Mouse (Mus musculus): Measurements from ENCODE around the gene Pax7. TPM values are rescaled to one million over a fixed set of nuclear protein-coding genes. Genes with fewer than 3 reads are reported as not detected.
A peak's percentile ranks its signal among the peaks of the same experiment; 100 is the strongest.

Gene Pax7
- polyA plus RNA-seq, 1 experiment from 2014 or later = 2.3 TPM

- H3K9ac ChIP-seq = peak overlapping the region; percentile 63
- H3K9me3 ChIP-seq = no peaks in the 10 kb centered on the region
- peaks cover 89% of the 10 kb centered on the region for H3K27me3 ChIP-seq (replicated peaks)
- ATAC-seq (ENCODE audit: low FRiP score, low read depth) = peak; percentile 18; the same call in 1 of the 2 replicates
- H3K27ac ChIP-seq = peak overlapping the region; percentile 53
- peaks cover 86% of the 10 kb centered on the region for H3K4me1 ChIP-seq
- H3K36me3 ChIP-seq = no peaks in the 10 kb centered on the region
- H3K4me2 ChIP-seq (replicated peaks) = peak overlapping the region; percentile 67
- WGBS = under 1% methylated on average over 65 of the region's 65 CpGs
- H3K4me3 ChIP-seq = peak overlapping the region; percentile 37
Measured at GRCm38 (mm10) chr4:139821491-139822160, 11.7 kb downstream of the Pax7 start.

DNA sequence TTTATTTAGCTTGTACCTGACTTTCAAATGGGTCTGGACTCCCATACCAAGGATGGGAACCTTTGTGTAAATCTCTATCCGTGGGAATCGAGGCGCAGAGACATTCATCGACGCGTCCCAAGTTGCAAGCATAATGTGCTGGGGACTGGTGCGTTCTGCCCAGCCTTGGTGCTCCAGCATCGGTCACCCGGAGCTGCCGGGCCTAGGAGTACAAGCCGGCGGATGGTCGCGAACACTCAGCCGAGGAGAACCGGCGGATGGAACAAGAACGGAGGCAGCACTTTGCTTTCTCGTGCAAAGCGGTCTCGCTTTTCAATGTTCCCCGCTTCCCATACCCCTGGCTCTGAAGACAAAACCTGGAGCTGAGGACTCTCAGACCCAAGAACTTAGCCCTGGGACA lies 12.3 kb downstream of the Pax7 start:
- Histone ChIP-seq H3K4me3 (peak overlapping the region; percentile 37), H3K36me3 (no peaks in the 10 kb centered on the region), H3K9ac (peak overlapping the region; percentile 63), H3K27me3 (replicated peaks) (peaks cover 89% of the 10 kb centered on the region), H3K27ac (peak overlapping the region; percentile 53; the same call in 1 of the 2 replicates), H3K4me2 (replicated peaks) (peak overlapping the region; percentile 67), H3K9me3 (no peaks in the 10 kb centered on the region), H3K4me1 (peaks cover 81% of the 10 kb centered on the region)
- no peak for ATAC-seq (ENCODE audit: low FRiP score, low read depth)
- 1% methylated on average over 22 of the region's 22 CpGs for WGBS

DNA sequence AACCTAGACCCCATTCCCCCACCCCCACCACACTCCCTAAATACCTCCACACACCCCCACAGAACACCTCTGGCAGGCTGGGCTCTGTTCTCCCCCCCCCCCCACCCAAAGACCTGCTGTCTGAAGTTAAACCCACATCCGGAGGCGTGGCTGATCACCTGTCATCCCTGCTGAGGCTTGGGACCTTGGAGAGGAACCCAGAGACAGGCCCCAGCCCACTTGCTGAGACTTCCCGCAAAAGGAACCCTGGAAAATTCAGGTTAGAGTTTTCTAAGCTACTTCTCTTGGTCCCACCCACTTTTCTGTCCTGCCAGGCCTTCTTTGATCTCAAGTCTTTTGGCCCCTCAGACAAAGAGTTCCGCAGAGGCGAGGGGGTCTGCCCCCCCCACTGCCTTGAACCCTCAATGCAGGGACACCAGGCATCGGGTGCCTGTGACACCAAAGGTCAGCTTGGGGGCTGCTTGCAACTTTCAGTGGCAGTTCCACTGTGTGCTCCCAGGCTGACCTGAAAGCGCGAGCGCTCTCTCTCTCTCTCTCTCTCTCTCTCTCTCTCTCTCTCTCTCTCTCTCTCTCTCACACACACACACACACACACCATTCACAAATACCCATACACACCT lies 13.8 kb downstream of the Pax7 start:
- Histone ChIP-seq H3K36me3 (no peaks in the 10 kb centered on the region), H3K27ac (no peak overlapping the region), H3K9me3 (no peaks in the 10 kb centered on the region), H3K27me3 (replicated peaks) (peaks cover 87% of the 10 kb centered on the region), H3K4me3 (no peak overlapping the region), H3K4me1 (peaks cover 77% of the 10 kb centered on the region), H3K4me2 (replicated peaks) (peak overlapping the region; percentile 67), H3K9ac (no peak overlapping the region)
- 6% methylated on average over 9 of the region's 9 CpGs for WGBS
- no peak for ATAC-seq (ENCODE audit: low FRiP score, low read depth)

- H3K9ac ChIP-seq = no peak overlapping the region
- peaks cover 75% of the 10 kb centered on the region for H3K4me1 ChIP-seq
- H3K9me3 ChIP-seq = no peaks in the 10 kb centered on the region
- H3K36me3 ChIP-seq = no peaks in the 10 kb centered on the region
- H3K4me2 ChIP-seq (replicated peaks) = peak overlapping the region; percentile 7; the same call in 1 of the 2 replicates
- no peak overlapping the region for H3K4me3 ChIP-seq
- WGBS = 0% methylated on average over 7 of the region's 7 CpGs
- ATAC-seq (ENCODE audit: low FRiP score, low read depth) = peak; percentile 18
- no peak overlapping the region for H3K27ac ChIP-seq
- peaks cover 89% of the 10 kb centered on the region for H3K27me3 ChIP-seq (replicated peaks)
Measured at GRCm38 (mm10) chr4:139818163-139818562, 15.2 kb downstream of the Pax7 start.

- 25% methylated on average over 9 of the region's 9 CpGs for WGBS
- H3K9ac ChIP-seq = no peak overlapping the region
- no peak overlapping the region for H3K4me3 ChIP-seq
- peaks cover 74% of the 10 kb centered on the region for H3K4me1 ChIP-seq
- H3K27ac ChIP-seq = no peak overlapping the region
- H3K36me3 ChIP-seq = no peaks in the 10 kb centered on the region
- no peak for ATAC-seq (ENCODE audit: low FRiP score, low read depth)
- H3K27me3 ChIP-seq (replicated peaks) = peaks cover 69% of the 10 kb centered on the region
- H3K9me3 ChIP-seq = no peaks in the 10 kb centered on the region
- no peak overlapping the region for H3K4me2 ChIP-seq (replicated peaks)
Measured at GRCm38 (mm10) chr4:139813371-139813960, 19.9 kb downstream of the Pax7 start.

- H3K36me3 ChIP-seq = no peaks in the 10 kb centered on the region
- 40% methylated on average over 4 of the region's 4 CpGs for WGBS
- ATAC-seq (ENCODE audit: low FRiP score, low read depth) = no peak
- no peak overlapping the region for H3K27ac ChIP-seq
- H3K27me3 ChIP-seq (replicated peaks) = peaks cover 53% of the 10 kb centered on the region
- peaks cover 70% of the 10 kb centered on the region for H3K4me1 ChIP-seq
- H3K4me3 ChIP-seq = no peak overlapping the region
- no peak overlapping the region for H3K9ac ChIP-seq
- no peaks in the 10 kb centered on the region for H3K9me3 ChIP-seq
- 0 out of 2 replicates have a peak overlapping the region, but pooled peaks have one; percentile 5 for H3K4me2 ChIP-seq (replicated peaks)
Measured at GRCm38 (mm10) chr4:139811901-139812300, 21.4 kb downstream of the Pax7 start.

DNA sequence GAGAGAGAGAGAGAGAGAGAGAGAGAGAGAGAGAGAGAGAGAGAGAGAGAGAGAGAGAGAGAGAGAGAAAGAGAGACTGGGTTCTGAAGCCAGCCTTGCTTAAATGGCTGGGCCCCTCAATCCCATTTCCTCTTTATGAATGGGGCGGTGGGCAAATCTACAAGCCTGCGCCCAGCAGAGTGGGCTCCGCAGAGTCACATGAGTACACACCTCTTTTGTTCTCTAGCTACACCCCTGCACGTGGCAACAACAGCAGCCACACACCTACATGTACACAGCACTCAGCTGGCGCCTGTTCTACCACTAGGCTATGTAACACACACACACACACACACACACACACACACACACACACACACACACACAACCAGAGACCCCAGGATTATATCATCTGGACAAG lies 21.9 kb downstream of the Pax7 start:
- Histone ChIP-seq H3K9ac (no peak overlapping the region), H3K27me3 (replicated peaks) (peaks cover 49% of the 10 kb centered on the region), H3K9me3 (no peaks in the 10 kb centered on the region), H3K4me2 (replicated peaks) (peak overlapping the region; percentile 42), H3K27ac (no peak overlapping the region), H3K4me3 (no peak overlapping the region), H3K4me1 (peaks cover 74% of the 10 kb centered on the region), H3K36me3 (no peaks in the 10 kb centered on the region)
- ATAC-seq (ENCODE audit: low FRiP score, low read depth) = peak; percentile 19; the same call in 1 of the 2 replicates
- 13% methylated on average over 5 of the region's 5 CpGs for WGBS

GRCm38 (mm10) chr4:139810762-139811438 lies 22.4 kb downstream of the Pax7 start:
- peak; percentile 59 for ATAC-seq (ENCODE audit: low FRiP score, low read depth)
- peak overlapping the region; percentile 42 for H3K4me2 ChIP-seq (replicated peaks)
- no peak overlapping the region for H3K9ac ChIP-seq
- WGBS = 2% methylated on average over 22 of the region's 22 CpGs
- H3K27ac ChIP-seq = peak overlapping the region; percentile 54; the same call in 1 of the 2 replicates
- H3K4me1 ChIP-seq = peaks cover 78% of the 10 kb centered on the region
- peaks cover 49% of the 10 kb centered on the region for H3K27me3 ChIP-seq (replicated peaks)
- H3K9me3 ChIP-seq = no peaks in the 10 kb centered on the region
- no peaks in the 10 kb centered on the region for H3K36me3 ChIP-seq
- H3K4me3 ChIP-seq = no peak overlapping the region

DNA sequence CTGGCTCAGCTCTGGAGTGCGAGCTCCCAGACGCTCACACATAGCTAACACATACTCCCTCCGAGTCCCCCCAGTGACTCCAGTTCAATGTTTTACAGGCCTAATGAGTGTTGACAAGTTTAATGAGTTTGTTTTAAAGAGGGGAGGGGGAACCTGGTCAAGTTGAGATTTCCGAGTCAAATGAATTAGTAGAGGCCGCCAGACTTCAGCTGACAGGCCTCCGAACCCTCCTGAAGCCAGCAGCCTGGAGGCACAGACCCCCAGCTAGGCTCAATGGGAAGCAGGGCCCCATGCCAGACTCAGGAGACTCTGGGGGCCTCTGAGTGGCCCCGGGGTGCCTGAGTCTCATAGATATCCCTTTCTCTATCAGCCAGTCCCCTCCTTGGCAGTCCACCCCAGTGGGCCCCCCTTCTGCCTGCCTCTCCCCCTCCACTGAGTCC lies 23.9 kb downstream of the Pax7 start:
- Histone ChIP-seq H3K27me3 (replicated peaks) (peaks cover 46% of the 10 kb centered on the region), H3K4me3 (no peak overlapping the region), H3K36me3 (no peaks in the 10 kb centered on the region), H3K4me1 (peaks cover 88% of the 10 kb centered on the region), H3K4me2 (replicated peaks) (peak overlapping the region; percentile 12; the same call in 1 of the 2 replicates), H3K27ac (peak overlapping the region; percentile 37; the same call in 1 of the 2 replicates), H3K9ac (no peak overlapping the region), H3K9me3 (no peaks in the 10 kb centered on the region)
- 12% methylated on average over 7 of the region's 7 CpGs for WGBS
- ATAC-seq (ENCODE audit: low FRiP score, low read depth) = 0 out of 2 replicates have a peak, but pooled peaks have one; percentile 9

- no peak for ATAC-seq (ENCODE audit: low FRiP score, low read depth)
- Histone ChIP-seq H3K36me3 (no peaks in the 10 kb centered on the region), H3K4me1 (peaks cover 82% of the 10 kb centered on the region), H3K27ac (peak overlapping the region; percentile 57), H3K4me3 (no peak overlapping the region), H3K9me3 (no peaks in the 10 kb centered on the region), H3K27me3 (replicated peaks) (peaks cover 30% of the 10 kb centered on the region), H3K9ac (no peak overlapping the region), H3K4me2 (replicated peaks) (peak overlapping the region; percentile 39; the same call in 1 of the 2 replicates)
- WGBS = 4% methylated on average over 10 of the region's 10 CpGs
Measured at GRCm38 (mm10) chr4:139807820-139808219, 25.5 kb downstream of the Pax7 start.

GRCm38 (mm10) chr4:139807191-139807808 lies 26.0 kb downstream of the Pax7 start:
- 1% methylated on average over 14 of the region's 14 CpGs for WGBS
- Histone ChIP-seq H3K27me3 (replicated peaks) (peaks cover 26% of the 10 kb centered on the region), H3K4me2 (replicated peaks) (peak overlapping the region; percentile 39), H3K36me3 (no peaks in the 10 kb centered on the region), H3K27ac (peak overlapping the region; percentile 57), H3K9ac (no peak overlapping the region; the same call in 1 of the 2 replicates), H3K9me3 (no peaks in the 10 kb centered on the region), H3K4me1 (peaks cover 79% of the 10 kb centered on the region), H3K4me3 (no peak overlapping the region)
- ATAC-seq (ENCODE audit: low FRiP score, low read depth) = peak; percentile 75
